Mouse (Mus musculus): Measurements from ENCODE around the gene Rps6ka3.
A peak's percentile ranks its signal among the peaks of the same experiment; 100 is the strongest.

The Rps6ka3 gene

GRCm38 (mm10) chrX:159321342-159321741 is 111.2 kb downstream of the Rps6ka3 start:
- peak; percentile 72 to 82 for DNase-seq (ENCODE audit: low spot score in 2 of 2)

GRCm38 (mm10) chrX:159364506-159364905 is 154.4 kb downstream of the Rps6ka3 start:
- DNase-seq (ENCODE audit: low spot score in 2 of 2), result no peak

- peak; percentile 82 to 85 for DNase-seq (ENCODE audit: low spot score in 2 of 2)
Observed at GRCm38 (mm10) chrX:159371831-159372752, 162.0 kb downstream of the Rps6ka3 start, which contains the start of gene Eif1ax. TSS of gene Eif1ax (plus strand) at chrX:159372178.

GRCm38 (mm10) chrX:159372753-159373144 is 162.6 kb downstream of the Rps6ka3 start:
- no peak for DNase-seq (ENCODE audit: low spot score in 2 of 2)

- DNase-seq (ENCODE audit: low spot score in 2 of 2), result no peak
Observed at GRCm38 (mm10) chrX:159387105-159387504, 177.0 kb downstream of the Rps6ka3 start.

GRCm38 (mm10) chrX:159388953-159389352 is 178.8 kb downstream of the Rps6ka3 start:
- no peak for DNase-seq (ENCODE audit: low spot score in 2 of 2)

- DNase-seq (ENCODE audit: low spot score in 2 of 2), result no peak
Observed at GRCm38 (mm10) chrX:159390347-159390962, 180.3 kb downstream of the Rps6ka3 start.

- no peak for DNase-seq (ENCODE audit: low spot score in 2 of 2)
Observed at GRCm38 (mm10) chrX:159391239-159391638, 181.1 kb downstream of the Rps6ka3 start.

GRCm38 (mm10) chrX:159409253-159409652 is 199.1 kb downstream of the Rps6ka3 start:
- DNase-seq (ENCODE audit: low spot score in 2 of 2), result no peak

- peak; percentile 68 to 75 for DNase-seq (ENCODE audit: low spot score in 2 of 2)
Observed at GRCm38 (mm10) chrX:159414130-159414828, 204.2 kb downstream of the Rps6ka3 start, which contains the start of gene Map7d2. TSS of gene Map7d2 (plus strand) at chrX:159414572.

- DNase-seq (ENCODE audit: low spot score in 2 of 2), result peak; percentile 34 to 41
Observed at GRCm38 (mm10) chrX:159414829-159415673, 204.9 kb downstream of the Rps6ka3 start.
